Mouse (Mus musculus) spleen, adult 2 months (tissue): ENCODE measurements around the gene Camta2.

Experiments
- CTCF ChIP-seq: fragments of 200-500 bp; IDR thresholded peaks from 2 replicates; pipeline ENCODE4 v1.5.1; 2011; ENCODE audit warnings: mild to moderate bottlenecking, inconsistent platforms; ENCODE audit not compliant: insufficient read depth, insufficient read length, insufficient replicate concordance; ENCODE audit errors: extremely low read depth
- POLR2A ChIP-seq: fragments of 200-500 bp; IDR thresholded peaks from 2 replicates; pipeline ENCODE4 v1.6.1; 2011; ENCODE audit warnings: low read depth, low read length, inconsistent platforms

DNA sequence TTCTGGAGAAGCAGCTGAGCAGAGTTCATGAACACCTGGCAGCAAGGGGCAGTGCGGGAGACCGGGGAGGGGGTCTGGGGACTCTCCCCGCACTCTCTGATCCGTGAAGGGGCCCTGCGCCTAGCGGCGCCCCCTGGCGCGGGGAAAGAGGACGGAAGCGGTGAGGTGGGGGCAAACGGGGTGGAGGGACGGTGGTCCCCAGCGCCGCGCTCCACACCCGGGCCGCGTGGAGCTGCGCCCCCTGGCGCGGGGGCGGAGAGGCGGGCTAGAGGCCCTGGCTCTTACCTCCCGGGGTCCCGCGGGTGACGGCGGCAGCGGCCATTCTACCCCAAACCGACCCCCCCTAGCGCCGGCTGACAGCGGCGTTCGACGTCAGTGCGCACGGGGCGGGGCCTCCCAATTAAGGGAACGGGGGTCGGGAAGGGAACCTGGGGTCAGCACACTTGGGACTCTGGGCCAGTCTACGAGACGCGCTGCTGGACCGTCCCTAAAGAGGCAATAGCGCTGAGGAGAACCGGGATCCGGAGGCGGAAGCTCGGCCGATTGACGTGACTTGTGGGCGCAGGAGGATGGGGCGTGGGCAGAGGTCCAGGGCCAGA is at the start of gene Camta2:
- TF ChIP-seq CTCF = peak; percentile 38; the same call in 1 of the 2 replicates
- TF ChIP-seq POLR2A = peak; percentile 53
